Mouse (Mus musculus) right cerebral cortex, adult 18-20 months (tissue): ENCODE data around the gene Cotl1.

Experiments
- DNase-seq: peaks from one replicate; pipeline ENCODE4 v3.0.0; 2022; ENCODE audit warnings: mixed read lengths

The Cotl1 gene

DNA sequence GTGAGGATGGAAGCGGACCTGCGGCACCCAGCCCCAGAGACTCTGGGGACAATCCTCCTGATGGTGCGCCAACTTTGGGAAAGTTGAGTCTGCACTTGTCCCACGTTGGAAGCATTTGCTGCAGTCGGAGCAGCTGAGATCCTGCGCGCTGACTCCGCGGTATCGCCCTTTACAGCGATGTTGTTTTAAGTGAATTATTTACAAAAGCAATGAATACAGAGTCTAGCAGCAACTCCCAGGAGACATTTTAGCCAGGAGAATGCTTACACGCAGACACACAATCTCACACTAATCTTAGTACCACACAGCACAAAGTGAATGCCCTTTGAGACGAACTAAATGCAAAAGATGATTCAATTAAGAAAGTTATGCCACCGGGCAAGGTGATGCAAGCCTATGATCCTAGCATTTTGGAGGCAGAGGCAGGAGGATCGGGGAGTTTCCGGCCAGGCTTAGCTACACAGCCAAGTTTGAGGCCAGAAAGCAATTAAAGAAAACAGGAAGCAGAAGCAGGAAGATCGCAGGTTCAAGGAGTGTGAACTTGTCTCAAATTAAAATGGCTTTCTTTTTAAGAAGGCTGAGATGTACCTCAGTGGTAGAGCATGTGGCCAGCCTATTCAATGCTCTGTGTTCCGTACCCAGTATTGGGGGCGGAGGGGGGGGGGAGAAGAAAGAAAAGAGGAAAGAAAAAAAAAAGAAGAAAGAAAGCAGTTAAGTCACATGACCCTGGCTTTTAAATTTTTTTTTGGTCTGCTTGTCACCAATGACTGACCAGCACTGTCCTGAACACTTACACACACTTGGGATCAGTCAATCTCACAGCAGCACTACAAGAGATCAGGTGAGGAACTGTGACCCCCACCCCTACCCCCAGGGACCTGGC is 2.0 kb downstream of the Cotl1 start:
- DNase-seq = no peak

DNA sequence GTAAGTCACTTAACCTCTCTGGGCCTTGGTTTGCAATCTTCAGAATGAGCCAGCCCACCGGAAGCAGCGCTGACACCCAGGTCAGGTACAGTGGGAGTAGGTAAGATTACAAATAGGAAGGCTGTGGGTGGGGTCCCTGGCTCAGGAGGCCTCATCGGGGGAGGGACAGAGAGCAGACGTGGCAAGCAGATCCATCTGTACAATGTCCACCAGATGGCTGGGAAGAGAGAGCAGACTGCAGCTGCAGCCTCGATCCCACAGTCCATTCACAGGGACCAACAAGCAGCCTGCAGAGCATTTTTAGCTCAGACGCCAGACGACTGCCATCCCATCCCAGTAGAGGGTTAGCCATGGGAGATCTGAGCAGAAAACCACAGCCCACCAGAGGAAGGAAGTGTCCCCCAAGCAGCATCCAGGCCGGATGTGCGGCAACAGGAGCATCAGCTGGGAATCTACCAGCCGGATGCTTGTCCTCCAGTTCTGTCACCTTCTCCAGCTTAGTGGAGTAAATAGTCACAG is 2.7 kb downstream of the Cotl1 start:
- no peak for DNase-seq

DNA sequence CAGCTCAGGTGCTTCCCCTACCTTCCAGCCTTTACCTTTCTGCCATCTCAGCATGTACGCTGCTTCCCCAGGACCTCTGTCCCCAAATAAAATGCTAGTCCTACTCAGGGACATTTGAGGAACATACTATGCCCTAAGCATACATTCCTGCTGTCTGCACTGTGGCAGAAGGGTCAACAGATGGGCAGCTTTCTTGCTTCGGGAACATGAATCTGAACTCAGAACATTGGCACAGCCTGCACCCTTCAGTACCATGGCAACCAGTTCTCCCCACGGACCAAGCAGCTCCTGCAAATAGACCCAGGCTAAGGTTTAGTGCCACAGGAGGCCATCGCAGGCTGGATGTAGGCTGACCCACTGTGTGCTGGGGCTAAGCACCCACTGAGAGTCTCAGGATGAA is 3.5 kb downstream of the Cotl1 start:
- no peak for DNase-seq

DNA sequence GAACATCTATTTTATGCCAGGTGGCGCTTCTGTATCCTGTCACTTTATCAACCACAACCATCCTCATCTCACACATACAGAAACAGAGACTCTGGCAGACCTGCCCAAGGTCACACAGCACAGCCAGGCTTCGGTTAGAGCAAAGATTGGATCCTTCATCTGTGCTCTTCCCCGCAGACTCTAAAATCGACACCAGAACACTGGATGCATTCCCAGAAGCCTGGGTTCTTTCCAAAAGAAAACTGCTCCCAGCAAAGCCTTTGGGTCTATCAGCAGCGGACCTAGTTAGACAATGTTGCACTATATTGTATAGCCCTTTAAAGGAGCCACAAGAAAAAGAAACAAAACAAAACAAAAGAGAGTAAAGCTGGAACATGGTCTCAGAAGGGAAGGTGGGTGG is 5.1 kb downstream of the Cotl1 start:
- DNase-seq = peak; percentile 53

DNA sequence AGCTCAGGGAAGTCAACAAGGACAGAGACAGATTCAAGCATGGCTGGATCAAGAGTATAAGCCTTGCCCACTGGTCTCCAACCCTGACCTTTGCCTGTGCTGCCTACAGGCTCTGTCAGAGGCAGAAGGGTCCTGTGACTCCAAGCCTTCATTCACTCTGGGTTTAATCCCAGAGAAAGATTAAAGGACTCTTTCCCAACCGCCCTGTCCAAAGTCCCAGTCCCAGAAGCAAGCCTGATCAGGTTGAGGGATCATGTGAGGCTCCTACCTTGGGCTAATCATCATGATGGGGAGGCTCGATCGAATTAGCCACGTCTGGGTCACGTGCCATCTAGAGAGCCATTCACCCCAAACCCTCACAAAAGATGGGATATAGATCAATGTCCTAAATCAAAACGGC is 5.7 kb downstream of the Cotl1 start:
- DNase-seq = no peak

DNA sequence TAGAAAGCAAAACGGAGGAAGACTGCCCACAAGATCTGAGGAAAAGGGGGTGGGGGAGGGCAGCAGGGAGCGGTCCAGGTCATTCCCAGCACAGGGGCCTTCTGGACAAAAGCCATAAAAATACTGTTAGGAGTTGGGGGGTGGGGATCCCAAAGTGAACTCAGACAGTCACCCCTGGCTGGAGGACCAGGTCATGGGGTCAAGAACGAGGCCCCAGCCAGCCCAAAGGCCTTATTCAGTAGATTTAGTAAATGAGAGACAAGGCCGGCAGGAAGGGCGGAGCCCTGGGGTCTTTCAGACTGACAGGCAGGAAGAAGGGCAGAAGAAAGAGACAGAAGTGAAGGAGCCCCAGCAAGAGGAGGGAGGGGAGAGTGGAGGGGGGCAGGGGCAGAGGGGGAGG is 7.4 kb downstream of the Cotl1 start:
- no peak for DNase-seq

DNA sequence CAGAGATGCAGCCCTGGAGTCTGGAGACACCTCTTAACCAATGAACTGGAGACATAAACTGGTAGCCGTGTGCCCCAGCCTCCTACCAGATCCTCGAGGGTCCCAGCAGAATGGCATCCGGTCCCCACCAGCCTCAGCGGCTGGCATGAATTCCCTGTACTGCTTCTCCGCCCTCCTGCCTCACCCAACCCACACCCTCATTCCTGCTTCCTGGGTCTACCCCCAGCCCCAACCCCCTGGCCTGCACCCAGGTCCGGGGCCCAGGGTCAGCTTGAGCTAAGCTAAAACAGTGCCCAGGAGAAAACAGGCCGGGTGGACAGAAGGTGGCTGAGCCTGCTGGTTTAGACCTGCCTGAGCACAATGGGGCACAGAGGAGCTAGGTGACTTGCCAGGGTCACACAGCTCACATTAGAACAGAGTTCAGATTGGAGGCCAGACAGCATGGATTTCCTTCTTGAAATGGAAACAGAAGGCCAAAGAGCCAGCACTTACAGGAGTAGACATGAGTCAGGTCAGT is 8.2 kb downstream of the Cotl1 start:
- DNase-seq = no peak

DNA sequence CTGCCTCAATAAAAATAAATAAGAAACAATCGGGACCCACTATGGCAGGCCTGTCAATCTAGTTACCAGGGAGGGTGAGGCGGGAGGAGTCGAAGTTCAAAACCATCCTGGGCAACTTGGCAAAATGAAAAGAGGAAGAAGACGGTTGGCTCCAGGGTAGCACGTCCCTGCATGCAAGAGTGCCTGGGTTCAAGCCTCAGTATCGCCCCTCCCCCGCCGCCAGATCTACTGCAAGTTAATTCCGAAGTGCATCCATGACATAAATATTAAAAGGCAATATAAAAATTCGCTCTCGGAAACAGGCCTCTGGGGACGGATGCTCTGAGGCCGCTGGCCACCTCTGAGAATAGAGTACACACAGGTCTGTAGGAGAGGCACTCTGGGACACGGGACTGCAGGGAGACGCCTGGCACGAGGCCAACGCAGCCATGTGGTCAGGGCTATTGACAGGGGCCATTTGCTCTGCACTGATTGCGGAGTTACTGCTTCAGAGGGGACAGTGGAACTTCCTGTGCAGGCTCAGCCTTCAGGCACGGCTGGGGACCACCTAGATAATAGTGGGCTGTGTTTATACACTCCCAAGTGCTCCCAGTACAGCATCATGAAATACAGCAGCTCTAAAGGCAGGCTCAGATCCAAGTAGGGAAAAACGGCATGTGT is 8.9 kb downstream of the Cotl1 start:
- no peak for DNase-seq

DNA sequence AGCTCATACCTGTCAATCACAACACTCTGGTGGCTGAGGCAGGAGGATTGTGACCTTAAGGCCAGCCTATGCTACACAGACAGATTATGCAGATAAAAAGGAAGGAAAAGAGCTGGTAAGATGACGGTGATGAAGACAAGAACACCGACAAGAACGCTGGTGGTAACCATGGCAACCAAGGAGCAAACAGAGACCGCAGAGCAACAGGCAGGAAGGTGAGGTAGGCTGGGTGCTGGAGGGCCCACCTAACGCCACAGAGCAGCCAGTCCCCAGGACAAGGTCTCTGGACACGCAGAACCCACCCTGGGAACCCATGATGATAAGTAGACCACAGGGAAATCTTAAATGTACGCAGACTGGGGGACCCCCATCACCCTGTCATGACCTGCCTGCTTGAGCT is 9.8 kb downstream of the Cotl1 start:
- DNase-seq = no peak

DNA sequence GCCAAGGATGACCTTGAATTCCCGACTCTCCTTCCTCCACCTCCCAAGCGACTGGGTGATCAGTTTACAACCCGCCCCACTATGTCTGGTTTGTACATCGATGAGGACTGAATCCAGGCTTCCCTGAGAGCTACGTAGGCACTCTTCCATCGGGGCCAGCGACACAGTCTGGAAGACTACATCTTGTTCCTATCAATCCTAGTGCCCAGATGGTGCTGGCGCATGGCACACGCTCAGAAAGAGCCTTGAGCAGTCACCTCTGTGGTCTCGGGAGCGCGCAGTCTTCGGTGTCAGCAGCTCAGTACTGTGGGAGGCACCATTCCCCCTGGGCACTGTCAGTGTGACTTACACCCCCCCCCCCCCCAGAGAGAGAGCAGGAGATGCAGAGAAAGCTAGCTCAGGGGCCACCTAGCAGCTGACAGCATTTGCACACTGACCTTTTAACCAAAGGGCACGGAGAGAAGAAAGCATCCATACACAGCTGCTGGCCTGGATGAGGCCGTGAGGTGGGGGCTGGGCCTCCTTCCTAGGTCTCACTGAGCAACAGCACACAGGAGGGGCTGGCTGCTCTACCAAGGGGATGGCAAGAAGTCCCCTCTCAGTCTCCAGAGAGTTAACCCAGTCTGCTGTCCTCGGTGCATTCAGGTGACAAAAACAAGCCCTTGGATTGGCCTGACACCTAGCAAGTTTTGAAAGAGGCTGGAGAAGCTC is 10.3 kb downstream of the Cotl1 start:
- DNase-seq = no peak

DNA sequence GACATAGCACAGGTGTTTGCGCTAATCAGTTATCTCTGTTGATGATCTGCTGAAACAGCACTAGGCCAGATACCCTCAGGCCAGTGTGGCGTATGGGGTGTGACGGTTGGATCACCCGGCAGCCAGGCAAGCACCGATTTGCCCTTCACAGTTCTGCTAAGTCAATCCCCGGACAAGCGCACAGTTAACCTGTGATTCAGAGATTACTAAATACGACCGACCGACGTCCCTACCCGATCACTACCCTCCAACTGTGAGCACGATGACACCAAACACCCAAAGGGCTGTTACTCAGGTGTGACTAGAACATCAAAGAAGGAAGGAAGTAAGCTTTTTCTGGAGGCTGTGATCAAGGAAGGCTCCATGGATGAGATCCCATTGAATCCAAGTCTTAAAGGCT is 10.9 kb downstream of the Cotl1 start:
- DNase-seq = no peak

DNA sequence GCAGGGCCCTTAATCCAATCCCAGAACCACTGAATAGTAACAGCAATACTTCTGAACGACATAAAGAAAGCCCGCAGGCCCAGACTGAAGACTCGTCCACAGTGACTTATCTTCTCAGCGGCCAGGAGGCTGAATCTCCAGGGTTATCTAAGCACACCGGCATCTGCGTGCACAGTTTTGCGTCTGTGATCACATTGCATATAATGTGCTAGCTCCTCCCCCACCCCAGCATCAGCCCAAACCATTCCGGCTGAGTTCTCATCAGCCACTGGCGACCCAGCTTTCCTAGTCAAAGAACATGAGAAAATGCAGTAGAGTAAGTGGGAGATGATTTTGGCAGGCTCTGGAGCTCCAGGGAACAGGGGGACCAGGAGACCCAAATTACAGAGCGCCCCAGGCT is 11.3 kb downstream of the Cotl1 start:
- DNase-seq = no peak

DNA sequence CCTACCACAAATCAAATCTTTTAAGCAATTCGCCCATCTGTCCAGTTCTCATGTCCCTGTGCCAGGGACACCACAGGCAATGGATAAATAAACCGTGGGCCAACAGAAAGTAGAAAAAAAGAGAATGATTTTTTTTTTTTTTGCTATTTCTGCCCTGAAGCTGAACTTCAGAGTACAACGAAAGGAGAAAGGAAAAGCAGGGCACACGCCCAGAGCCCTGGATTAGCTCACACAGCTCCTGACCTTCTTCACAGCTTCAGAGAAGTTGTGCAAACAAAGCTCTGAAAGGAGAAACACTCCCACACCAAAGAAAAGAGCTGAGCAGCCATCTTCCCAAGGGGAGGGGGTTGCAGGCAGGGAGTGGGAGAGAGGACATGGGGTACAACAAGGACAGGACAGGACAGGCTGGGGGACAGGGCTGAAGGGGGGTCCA is 12.6 kb downstream of the Cotl1 start:
- no peak for DNase-seq

DNA sequence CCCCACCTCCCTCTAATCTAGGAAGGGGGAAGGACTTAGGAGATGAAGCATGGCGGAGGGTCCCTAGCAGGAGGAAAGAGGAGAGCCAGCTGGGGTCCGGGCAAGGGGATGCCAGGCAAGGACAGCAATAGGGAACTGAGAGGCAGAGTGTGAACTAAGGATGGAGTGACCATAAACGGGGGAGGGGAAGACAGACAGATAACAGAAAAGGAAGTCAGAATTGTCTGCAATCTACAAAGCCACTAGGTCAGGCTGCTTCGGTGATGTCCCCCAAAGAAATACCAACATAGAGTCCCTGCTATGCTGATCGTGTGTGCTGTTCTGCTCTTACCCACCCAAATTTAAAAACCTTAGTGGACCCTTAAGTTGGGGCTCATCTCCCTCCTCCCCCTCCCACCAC is 13.4 kb downstream of the Cotl1 start:
- DNase-seq = no peak

DNA sequence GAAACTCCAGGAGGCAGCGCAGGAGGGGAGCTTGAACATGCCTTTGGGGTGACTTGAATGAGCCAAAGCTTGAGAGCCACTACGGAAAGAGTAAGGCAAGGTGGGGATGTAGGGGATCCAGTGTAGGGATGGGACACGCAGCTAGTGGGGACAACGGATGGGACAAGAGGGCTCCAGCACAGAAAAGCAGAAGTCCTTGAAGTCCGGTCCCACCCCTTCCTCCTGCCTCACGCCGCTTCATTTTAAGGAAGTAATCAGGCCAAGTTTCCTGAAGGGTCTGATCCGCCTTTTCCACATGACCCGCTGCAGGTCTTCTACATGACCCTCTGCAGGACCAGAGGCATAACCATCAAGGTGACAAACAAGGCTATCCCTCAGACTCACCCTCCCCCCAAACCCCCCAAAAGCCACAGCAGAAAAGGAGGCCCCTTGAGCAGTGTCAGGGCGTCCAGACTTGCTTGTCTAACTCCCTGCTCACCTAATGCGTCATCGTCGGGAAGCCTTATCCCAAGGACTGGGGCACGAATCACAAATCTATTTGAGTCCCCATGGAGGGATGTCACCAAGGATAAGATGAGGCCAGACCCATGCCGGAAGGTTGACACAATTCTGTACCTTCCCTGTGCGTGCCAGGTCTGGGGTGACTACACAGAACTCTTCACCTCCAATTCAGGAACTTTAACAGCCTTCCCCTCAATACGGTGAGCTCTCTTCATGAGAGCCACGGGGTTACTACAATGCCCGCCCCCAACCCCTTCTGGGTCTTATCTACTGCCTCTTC is 14.2 kb downstream of the Cotl1 start:
- no peak for DNase-seq

DNA sequence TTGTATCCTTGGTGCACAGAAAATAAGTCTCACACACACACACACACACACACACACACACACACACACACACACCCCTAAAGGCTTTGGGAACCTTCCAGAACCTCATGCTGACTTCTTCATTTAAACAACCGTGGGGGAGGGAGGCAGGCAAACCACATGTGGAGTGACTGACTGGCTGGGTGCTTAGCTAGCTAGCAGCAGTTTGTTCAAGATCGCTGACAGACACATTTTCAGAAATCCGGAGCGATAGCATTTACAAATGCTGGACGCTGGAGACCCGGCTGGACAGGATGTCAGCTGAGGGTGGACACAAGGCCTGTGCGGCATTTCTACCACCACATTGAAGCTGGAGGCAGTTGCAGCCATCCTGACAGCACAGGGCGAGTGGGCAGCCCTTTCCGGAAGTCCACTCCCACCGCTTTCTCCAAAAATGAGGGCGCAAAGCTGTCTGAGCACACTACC is 15.5 kb downstream of the Cotl1 start:
- peak; percentile 56 for DNase-seq

DNA sequence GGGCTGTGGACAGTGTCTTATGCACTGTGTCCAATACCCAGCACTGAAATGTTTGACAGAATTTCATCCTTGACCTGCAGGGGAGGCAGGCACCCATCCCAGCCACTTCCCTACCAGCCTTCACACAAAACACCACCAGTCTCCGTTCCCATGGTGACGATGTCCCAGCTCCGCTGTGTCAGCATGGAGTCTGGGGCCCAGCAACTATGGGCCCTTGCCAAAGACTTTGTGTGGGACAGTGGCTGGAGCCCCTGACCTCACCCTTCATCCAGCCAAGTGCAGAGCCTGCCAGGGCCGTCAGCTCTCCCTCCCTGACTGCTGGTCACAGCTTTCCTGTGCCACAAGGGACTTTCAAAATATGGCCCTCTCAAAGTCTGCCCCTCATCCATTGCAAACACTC is 16.2 kb downstream of the Cotl1 start:
- DNase-seq = peak; percentile 55

DNA sequence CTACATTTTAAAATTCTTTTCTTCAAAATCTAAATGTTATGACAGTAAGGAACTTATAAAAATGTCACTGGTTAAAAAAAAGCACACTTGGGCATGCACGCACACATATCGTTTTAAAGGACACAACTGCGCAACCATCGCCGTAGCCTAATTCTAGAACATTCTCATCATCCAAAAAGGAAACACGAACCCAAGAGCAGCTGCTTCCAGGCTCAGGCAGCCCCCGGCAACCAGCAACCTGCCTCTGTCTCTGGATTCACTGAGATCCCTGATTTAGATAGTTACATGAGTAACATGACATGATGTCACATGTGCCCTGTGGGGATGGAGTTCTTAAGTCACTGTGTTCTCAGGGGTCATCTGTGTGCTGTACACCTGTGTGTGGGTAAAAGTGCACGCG is 17.1 kb downstream of the Cotl1 start:
- no peak for DNase-seq

DNA sequence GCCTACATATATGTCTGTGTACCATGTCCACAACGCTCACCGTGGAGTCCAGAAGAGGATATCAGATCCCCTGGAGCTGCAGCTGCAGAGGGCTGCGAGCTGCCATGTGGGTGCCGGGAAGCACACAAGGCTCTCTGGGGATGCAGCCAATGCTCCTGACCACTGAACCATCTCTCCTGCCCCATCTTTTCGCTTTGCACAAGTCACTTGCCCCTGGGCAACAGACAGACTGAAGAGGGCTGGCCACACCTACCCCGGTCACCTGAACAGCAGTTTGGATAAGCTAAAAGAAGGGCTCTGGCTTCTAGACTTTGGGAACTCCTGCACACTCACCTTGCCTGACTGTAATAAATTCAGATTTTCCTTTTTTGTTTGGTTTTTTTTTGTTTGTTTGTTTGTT is 18.7 kb downstream of the Cotl1 start:
- no peak for DNase-seq

DNA sequence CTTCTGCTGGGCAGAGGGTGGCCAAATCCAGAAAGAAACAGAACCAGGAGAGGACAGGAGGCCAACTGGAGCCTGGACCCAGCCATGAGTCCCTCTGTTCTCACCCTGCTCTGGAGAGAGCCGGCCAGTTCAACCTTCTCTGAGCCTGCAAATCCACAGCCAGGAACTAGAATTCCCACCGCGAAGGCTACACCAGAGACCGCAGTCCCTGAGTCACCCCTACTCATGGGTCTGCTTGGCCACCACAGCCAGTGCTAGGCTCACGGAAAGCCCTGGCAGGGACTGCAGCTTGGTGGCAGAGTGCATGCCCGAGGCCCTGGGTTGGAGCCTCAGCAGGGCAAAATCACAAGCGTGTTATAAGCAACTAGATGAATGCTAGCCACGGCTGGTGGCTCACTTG is 20.4 kb downstream of the Cotl1 start:
- no peak for DNase-seq

DNA sequence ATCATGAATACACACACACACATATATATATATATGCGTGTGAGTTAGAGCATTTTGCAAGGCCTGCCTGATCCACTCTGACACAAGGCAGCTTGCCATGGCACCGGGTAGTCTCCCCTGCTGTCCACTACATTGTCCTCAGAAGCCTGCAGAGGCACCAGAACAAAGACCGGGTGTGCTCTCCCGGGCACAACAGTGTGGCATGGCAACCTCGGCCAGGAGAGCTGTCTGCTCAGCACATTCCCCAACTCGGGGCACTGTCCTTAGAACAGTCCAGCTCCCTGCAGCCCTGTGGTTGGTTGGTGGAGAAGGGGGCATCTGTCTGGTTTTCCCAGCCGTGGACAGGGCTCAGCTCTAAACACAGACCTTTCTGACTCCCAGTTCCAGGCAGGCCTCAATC is 21.0 kb downstream of the Cotl1 start:
- no peak for DNase-seq

DNA sequence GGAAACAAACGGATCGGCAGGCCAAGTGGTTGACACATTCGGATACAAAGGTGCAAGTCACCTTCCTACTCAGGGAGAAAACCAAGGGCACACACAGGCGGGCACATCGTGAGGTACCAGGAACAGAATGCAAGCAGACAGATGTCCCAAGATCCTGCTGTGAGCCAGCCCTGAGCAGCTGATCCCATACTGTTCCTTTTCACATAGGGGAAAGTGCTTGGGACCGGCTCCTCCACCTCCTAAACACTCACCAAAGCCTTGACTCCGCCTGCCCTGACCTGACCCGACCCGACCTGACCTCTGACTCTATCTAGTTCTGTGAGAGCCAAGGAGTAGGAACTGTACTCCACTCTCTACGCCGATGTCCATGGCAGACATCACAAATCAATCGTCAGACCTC is 22.9 kb downstream of the Cotl1 start:
- DNase-seq = no peak

DNA sequence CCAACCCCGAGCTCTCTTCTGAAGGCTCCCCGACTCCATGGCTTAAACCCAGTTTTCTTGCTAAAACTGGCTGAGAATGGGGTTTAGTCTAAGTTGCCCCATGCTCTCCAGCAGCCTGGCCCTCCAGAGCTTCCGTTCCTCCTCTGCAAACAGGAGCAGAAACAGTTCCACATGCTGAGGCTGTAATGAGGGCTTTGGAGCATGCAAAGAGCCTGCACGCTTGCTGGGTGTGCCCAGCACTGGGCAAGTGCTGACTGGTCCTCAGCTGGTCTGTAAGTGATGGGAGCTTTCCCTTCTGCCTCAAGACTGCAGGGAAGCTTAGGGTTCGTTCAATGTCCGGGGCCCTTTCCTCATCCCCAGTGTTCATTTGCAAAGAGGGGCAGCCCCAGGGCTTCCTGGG is 24.1 kb downstream of the Cotl1 start:
- no peak for DNase-seq
